Mouse (Mus musculus): ENCODE data around the gene Gata1.

- TF ChIP-seq CTCF (conservative IDR thresholded peaks at IDR 0.05; ENCODE audit: low read length) (no peak), NANOG (IDR thresholded peaks at IDR 0.05; ENCODE audit: borderline replicate concordance, low read length) (no peak), POU5F1 (IDR thresholded peaks at IDR 0.05; ENCODE audit: borderline replicate concordance, low read length) (no peak)
Observed at GRCm38 (mm10) chrX:8000546-8001192, 22.8 kb upstream of the Gata1 start.
